Mouse (Mus musculus) kidney, adult 11 months (tissue): ENCODE results near the gene Tent2.
"Not testable (repeated sequence)": the region's sequence is repeated elsewhere in the genome, so short reads cannot be mapped to it uniquely, and the experiment has no call there.

Experiments used
- DNase-seq: peaks from one replicate; pipeline ENCODE4 v3.0.0; 2022

The Tent2 gene

DNA sequence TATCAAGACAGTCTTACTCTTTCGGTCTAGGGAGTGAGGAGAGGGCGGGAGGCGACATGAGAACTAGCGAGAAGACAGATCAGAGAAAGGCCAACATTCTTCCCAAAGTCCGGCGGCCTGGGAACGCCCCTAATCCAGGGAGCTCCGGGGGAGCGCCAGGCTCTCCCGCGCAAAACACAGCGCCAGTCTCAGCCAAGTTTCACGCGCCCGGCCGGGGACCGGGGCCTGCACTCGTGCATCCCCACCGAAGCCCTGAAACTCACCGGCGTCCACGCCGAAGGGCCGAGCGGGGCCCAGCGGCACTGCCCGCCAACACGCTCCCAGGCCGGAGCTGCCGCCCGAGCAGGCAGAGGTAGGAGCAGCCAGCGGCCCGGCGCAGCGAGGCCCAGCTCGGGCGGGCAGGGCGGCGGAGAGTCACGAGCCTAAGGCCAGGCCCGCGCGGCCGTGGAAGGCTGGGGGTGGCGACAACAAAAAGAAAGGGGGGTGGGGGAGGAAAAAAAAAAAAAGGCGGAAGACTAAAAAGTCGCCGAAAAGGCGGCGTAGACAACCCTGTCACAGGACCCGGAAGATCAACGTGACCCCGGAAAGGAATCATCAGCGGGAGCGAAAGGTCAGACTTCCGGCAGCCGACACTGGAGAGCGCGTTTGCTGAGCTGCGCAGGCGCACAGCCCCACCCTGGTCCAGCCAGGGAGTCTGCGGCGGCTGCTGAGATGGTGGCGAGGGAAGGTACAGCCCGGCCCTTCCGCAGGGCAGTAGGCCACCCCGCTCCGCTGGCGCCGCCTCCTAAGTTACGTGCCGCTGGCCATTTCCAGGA lies at the start of gene Tent2:
Tent2 (minus strand) TSS at position 555 of the 815 bp plus-strand sequence.
- DNase-seq, result peak; percentile 95

DNA sequence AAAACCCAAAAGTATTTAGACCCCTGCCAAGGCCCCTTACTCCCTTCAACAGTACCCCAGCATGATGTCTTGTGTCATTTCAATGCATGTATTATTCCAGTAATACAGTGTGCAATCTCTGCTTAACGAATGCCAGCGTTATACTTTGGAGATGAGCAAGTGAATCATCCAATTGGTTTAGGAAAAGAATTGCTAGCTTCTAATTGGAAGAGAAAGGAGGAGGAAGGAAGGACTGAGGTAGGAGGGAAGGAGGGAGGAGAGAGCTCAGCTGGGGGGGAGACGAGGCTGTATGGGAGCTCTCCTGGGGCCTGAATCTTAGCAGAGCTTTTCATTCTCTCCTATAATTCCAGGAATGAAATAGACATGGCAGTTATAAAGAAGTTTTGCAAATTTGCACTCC lies 49.0 kb upstream of the Tent2 start:
- DNase-seq, result no peak

GRCm38 (mm10) chr13:93239561-93239960 lies 47.4 kb upstream of the Tent2 start:
- no peak for DNase-seq

DNA sequence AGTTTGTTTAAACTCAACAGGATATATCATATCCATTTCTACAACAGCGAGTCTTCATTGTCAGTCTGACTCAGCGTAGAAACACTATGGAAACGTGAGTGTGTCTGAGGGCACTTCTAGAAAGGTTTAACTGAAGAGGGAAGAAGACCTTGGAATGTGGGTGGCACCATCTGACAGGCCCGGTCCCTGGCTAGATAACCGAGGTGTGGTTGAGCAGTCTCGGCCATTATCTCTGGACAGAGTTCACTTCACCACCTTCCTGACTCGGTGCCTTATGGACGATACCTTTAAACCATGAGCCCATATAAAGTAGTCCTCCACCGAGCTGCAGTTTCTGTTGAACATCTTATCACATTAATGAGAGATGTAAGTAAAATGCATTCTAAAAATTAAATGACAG lies 46.9 kb upstream of the Tent2 start:
- DNase-seq, result no peak

- DNase-seq, result peak; percentile 43
Observed at GRCm38 (mm10) chr13:93237677-93238398, 45.7 kb upstream of the Tent2 start.

- DNase-seq, result peak; percentile 17
Observed at GRCm38 (mm10) chr13:93234267-93235039, 42.3 kb upstream of the Tent2 start.

- no peak for DNase-seq
Observed at GRCm38 (mm10) chr13:93232335-93232734, 40.1 kb upstream of the Tent2 start.

DNA sequence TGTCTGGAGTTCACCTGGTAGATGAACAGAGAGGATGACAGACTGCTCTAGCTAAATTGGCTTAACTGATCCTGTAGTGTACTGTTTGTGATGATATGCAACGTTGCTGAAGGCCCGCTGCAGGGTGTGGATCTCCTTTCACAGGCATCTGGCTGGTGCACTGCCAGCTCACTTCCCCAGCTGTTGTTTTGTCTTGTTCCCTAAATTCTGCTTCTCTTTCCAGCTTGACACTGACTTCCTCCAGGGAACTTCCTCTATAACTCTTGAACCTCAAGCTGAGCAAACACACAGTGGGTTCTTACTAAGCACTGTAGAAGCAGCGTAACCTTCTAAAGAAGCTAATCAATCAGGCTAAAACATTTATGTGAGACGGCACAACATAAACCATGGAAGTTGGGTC lies 38.8 kb upstream of the Tent2 start:
- DNase-seq, result no peak

GRCm38 (mm10) chr13:93211741-93212140 lies 19.6 kb upstream of the Tent2 start:
- DNase-seq, result no peak

GRCm38 (mm10) chr13:93192646-93193026 lies 451 bp upstream of the Tent2 start:
- DNase-seq, result no peak

- DNase-seq, result no peak
Observed at GRCm38 (mm10) chr13:93189416-93189815, 2.8 kb downstream of the Tent2 start.

GRCm38 (mm10) chr13:93188738-93189137 lies 3.4 kb downstream of the Tent2 start:
- DNase-seq, result no peak

DNA sequence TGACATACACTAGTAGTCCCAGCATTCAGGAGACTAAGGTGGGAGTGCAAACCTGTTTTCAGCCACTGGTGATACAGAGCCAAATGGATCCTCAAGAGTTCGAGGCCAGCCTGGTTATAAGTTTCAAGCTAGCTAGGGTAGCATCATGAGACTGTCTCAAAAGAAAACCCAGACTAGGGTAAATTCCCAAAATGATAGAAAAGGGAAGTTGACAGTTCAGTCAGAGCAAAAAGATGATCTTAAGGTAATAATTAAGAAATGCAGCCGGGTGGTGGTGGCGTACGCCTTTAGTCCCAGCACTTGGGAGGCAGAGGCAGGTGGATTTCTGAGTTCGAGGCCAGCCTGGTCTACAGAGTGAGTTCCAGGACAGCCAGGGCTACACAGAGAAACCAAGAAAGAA lies 4.4 kb downstream of the Tent2 start:
- DNase-seq, result not testable (repeated sequence)

- DNase-seq, result no peak
Observed at GRCm38 (mm10) chr13:93180351-93180750, 11.8 kb downstream of the Tent2 start.

DNA sequence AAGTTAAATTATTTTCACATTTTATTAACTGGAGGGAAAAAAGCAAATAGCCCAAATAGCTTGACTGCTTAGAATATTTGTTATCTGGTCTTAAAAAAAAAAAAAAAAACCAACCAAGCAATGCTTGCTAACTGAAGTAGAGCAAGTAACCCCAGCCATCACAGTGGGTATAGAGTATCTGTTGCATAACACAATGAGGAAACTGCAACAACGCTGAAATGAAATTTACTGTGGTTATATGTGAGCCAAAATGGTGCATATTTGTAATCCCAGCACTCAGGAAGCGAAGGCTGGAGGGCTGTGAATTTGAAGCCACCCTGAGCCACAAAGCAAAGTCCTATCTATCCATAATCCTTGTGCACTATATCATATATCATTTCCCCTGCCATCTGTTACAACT lies 12.7 kb downstream of the Tent2 start:
- DNase-seq, result no peak

- DNase-seq, result no peak
Observed at GRCm38 (mm10) chr13:93177571-93177970, 14.6 kb downstream of the Tent2 start.

- no peak for DNase-seq
Observed at GRCm38 (mm10) chr13:93163303-93163702, 28.9 kb downstream of the Tent2 start.

- DNase-seq, result no peak
Observed at GRCm38 (mm10) chr13:93162456-93162855, 29.7 kb downstream of the Tent2 start.

- no peak for DNase-seq
Observed at GRCm38 (mm10) chr13:93158261-93158660, 33.9 kb downstream of the Tent2 start.

- DNase-seq, result no peak
Observed at GRCm38 (mm10) chr13:93153280-93153679, 38.9 kb downstream of the Tent2 start.

- peak; percentile 90 for DNase-seq
Observed at GRCm38 (mm10) chr13:93144336-93145167, 47.6 kb downstream of the Tent2 start, which contains the start of gene Cmya5. Cmya5 (minus strand) TSS chr13:93144724.

DNA sequence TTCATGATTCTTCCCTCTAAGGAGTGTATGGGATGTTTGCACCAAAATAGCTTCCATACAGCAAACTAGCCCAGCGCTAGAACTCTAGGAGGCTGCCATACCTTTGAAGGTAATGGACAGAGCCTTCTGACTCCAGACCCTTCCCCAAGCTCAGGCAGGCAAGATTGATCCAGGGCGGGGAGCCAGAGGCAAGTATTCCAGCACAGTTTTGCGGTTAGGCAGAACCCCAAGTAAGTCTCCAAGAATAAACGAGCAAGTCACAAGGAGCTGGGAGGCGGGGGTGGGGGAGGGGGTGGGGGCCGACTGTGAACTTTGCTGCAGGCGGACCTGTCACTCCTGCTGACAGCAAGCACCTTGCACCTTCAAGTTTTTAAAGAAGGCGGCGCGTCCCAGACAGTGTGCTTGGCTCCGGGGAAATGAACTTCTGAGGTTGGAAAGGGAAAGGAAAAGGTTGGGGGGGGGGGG lies 48.3 kb downstream of the Tent2 start:
- DNase-seq, result peak; percentile 6
